Mouse (Mus musculus): ENCODE measurements around the gene 4931428F04Rik.

- no peak for TF ChIP-seq CTCF (IDR thresholded peaks at IDR 0.05; ENCODE audit: low read depth, low read length)
- no peak for TF ChIP-seq POLR2A (IDR thresholded peaks at IDR 0.05; ENCODE audit: extremely low read depth, insufficient read depth, low read length)
Observed at GRCm38 (mm10) chr8:105261326-105261980, 28.2 kb downstream of the 4931428F04Rik start.
